Mouse (Mus musculus): Measurements from ENCODE around the gene Dab1.

DNA sequence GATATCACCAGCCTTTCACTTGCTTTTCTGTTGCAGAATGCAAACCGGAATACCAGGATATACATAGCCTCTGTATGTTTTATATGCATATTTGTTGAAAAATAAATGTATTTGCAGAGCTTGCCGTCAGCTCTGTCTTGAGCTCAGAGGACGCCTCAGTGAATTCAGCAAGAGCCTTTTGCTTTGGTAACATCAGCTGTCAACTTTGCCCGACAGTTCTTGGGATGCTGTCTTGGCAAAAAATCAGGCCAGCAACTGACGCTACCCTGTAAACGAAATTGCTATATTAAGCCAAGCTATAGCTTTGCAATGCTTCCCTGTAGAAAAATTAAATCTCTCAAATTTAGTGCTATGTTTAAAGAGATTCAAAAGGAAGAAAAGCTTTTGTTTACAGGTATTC, 630.3 kb downstream of the Dab1 start:
- no peak for TF ChIP-seq CTCF (IDR thresholded peaks at IDR 0.05; ENCODE audit: low read depth, low read length)
- TF ChIP-seq POLR2A (IDR thresholded peaks at IDR 0.05; ENCODE audit: extremely low read depth, insufficient read depth, low read length), result no peak
